Mouse (Mus musculus): ENCODE results near the gene Olfr177. TPM values are rescaled to one million over a fixed set of nuclear protein-coding genes. Genes with fewer than 3 reads are reported as not detected.

The Olfr177 gene
- polyA plus RNA-seq (2012): not detected in 2 replicates

DNA sequence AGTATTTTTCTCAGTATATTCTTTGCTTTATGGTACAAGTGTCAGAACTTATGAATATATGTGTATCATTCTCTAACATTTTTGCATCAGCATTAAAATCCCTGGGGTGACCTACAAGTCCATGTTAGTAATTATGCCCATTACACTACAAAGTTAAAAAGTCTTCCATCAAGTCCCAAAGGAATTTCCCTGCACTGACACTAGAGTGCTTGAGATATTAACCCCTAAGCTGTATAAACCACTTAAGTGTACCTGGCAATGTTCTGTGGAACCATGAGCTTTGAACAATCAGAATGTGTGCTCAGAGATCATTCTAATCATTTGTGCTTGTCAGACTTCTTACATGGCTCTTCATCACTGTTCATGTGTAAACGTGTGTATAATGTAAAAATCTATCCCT is at the start of gene Olfr177:
Gene Olfr177 (minus strand): TSS at position 101 of the 400 bp plus-strand sequence.
- Histone ChIP-seq H3K4me1 (ENCODE audit: control insufficient read depth) (no peaks in the 10 kb centered on the region), H3K4me3 (replicated peaks) (no peak within 1 kb of the TSS), H3K36me3 (ENCODE audit: control insufficient read depth) (no peaks in the 10 kb centered on the region), H3K9me3 (ENCODE audit: control insufficient read depth, low read length) (no peaks in the 10 kb centered on the region), H3K27me3 (ENCODE audit: control insufficient read depth) (no peaks in the 10 kb centered on the region)
- no peak for TF ChIP-seq GATA1 (IDR thresholded peaks at IDR 0.05; ENCODE audit: low read length)
- no peak for TF ChIP-seq TAL1 (IDR thresholded peaks at IDR 0.05; ENCODE audit: low read length)

DNA sequence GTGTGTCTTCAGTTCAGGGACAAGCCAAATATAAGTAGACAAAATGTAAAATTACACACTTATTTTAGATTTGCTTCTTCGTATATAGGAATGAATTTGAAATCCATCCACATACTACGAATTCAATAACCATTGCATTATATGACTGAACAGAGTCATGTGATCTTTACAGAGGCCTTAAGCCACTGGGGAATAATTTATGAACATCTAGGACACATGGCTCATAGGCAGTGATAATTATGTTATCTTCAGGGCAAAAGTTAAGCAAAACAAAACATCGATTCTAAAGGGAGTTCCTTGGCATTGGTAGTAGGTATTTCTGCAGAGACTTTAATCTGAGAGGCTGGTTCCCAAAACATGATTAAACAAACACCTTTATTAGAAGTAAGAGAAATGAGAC is 17.4 kb upstream of the Olfr177 start, which contains the start of gene Olfr178:
Gene Olfr178 (minus strand): TSS at position 101 of the 400 bp plus-strand sequence.
- Histone ChIP-seq H3K27me3 (ENCODE audit: control insufficient read depth) (no peaks in the 10 kb centered on the region), H3K4me3 (replicated peaks) (no peak within 1 kb of the TSS)
- TF ChIP-seq TAL1 (IDR thresholded peaks at IDR 0.05; ENCODE audit: low read length) (no peak), GATA1 (IDR thresholded peaks at IDR 0.05; ENCODE audit: low read length) (no peak)

DNA sequence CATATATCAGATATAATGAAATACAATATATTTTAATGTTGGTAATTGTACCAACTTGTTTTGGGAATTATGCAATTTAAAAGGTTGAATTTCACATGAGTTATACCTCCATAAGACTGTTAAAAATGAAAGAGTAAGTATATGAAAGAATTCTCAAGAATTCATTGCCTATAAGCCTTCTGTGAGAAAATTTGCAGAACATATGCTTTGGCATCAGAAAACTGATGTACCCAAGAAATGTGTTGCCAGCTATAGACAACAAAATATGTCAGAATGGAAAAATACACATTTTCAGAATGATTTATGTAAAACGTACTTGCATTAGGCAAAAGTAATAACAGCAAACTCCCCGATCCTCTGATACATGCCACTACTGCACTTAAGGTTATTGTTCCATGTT is 9.8 kb upstream of the Olfr177 start:
- Histone ChIP-seq H3K4me3 (replicated peaks) (no peak overlapping the region), H3K9me3 (ENCODE audit: control insufficient read depth, low read length) (peaks cover 10% of the 10 kb centered on the region), H3K36me3 (ENCODE audit: control insufficient read depth) (no peaks in the 10 kb centered on the region), H3K27me3 (ENCODE audit: control insufficient read depth) (no peaks in the 10 kb centered on the region), H3K4me1 (ENCODE audit: control insufficient read depth) (no peaks in the 10 kb centered on the region)
- TF ChIP-seq GATA1 (IDR thresholded peaks at IDR 0.05; ENCODE audit: low read length): no peak
- no peak for TF ChIP-seq TAL1 (IDR thresholded peaks at IDR 0.05; ENCODE audit: low read length)

More for the DNA sequence above, 17.4 kb upstream of the Olfr177 start, which contains the start of gene Olfr178:
- Histone ChIP-seq H3K36me3 (ENCODE audit: control insufficient read depth) (no peaks in the 10 kb centered on the region), H3K9me3 (ENCODE audit: control insufficient read depth, low read length) (no peaks in the 10 kb centered on the region; the same call in 1 of the 2 replicates), H3K4me1 (ENCODE audit: control insufficient read depth) (no peaks in the 10 kb centered on the region)

DNA sequence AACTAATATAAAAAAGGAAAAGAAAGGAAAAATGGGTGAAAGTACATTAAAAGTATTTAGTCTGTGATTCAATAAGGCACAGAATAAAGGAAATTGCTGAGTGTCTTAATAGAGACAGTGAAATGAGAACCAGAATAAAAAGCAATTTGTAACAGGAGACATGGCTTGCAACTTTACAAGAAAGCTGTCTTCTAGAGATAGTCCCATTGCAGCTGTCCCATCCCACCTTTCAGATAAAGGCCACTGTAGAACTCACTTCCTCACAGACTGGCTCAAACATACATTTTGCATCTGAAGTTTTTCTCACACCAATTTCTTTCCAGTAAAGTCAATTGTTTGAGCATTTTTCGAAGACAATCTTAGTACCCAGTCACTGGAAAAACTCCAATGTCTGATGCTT is 13.1 kb downstream of the Olfr177 start:
- Histone ChIP-seq H3K9me3 (ENCODE audit: control insufficient read depth, low read length) (0 out of 2 replicates have a peak, but pooled peaks cover 2% of the 10 kb centered on the region), H3K4me3 (replicated peaks) (no peak overlapping the region), H3K4me1 (ENCODE audit: control insufficient read depth) (no peaks in the 10 kb centered on the region), H3K36me3 (ENCODE audit: control insufficient read depth) (no peaks in the 10 kb centered on the region), H3K27me3 (ENCODE audit: control insufficient read depth) (no peaks in the 10 kb centered on the region)
- TF ChIP-seq GATA1 (IDR thresholded peaks at IDR 0.05; ENCODE audit: low read length) (no peak), TAL1 (IDR thresholded peaks at IDR 0.05; ENCODE audit: low read length) (no peak)

DNA sequence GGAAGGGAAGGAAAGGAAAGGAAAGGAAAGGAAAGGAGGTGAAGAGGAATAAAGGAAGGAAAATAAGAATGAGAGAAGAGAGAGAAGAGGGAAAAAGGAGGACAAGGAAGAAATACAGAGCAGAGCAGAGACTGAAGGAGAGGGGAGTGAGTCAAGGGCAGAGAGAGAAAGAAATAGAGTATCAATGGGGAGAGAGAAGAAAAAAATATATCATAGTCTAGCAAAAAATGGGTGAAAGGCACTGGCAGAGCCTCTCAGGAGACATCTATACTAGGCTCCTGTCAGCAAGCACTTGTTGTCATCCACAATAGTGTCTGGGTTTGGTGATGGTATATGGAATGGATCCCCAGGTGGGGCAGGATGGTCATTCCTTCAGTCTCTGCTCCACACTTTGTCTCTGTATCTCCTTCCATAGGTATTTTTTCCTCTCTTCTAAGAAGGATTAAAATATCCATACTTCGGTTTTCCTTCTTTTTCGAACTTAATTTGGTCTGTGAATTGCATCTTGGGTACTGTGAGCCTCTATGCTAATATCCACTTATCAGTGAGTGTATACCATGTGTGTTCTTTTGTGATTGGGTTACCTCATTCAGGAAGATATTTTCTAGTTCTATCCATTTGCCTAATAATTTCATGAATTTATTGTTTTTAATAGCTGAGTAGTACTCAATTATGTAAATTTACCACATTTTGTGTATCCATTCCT is 14.4 kb downstream of the Olfr177 start:
- Histone ChIP-seq H3K36me3 (ENCODE audit: control insufficient read depth) (no peaks in the 10 kb centered on the region), H3K4me1 (ENCODE audit: control insufficient read depth) (no peaks in the 10 kb centered on the region), H3K9me3 (ENCODE audit: control insufficient read depth, low read length) (0 out of 2 replicates have a peak, but pooled peaks cover 2% of the 10 kb centered on the region), H3K27me3 (ENCODE audit: control insufficient read depth) (no peaks in the 10 kb centered on the region), H3K4me3 (replicated peaks) (no peak overlapping the region)
- TF ChIP-seq GATA1 (IDR thresholded peaks at IDR 0.05; ENCODE audit: low read length) (no peak), TAL1 (IDR thresholded peaks at IDR 0.05; ENCODE audit: low read length) (no peak)

DNA sequence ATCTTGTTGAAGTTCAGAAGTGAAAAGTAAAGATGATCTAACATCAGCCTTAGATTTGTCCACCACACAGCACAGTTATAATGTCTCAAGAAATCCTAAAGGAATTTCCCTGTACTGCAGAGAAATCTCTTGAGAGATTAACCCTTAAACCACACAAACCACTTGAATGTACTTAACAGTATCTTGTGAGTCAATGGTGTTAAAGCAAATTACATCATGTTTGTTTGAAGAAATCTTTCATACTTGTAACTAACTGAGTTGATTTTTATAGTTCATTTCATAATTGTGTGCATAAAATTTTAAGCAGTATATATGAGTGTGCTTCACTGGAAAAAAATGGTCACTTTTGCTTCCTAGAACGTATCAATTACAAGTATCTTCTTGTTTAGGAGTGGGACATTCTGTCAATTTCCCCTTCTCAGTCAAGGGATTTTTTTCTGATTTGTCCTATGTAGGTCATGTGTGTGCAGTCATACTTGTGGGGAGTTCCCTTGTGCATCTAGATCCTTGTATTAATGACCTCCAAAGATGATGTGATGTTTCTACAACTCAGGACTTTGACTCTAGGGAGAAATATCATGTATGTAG is 47.7 kb downstream of the Olfr177 start, which contains the start of gene Olfr175-ps1:
Gene Olfr175-ps1 (minus strand): TSS at position 51 of the 588 bp plus-strand sequence.
- Histone ChIP-seq H3K4me3 (replicated peaks) (no peak within 1 kb of the TSS), H3K9me3 (ENCODE audit: control insufficient read depth, low read length) (peaks cover 2% of the 10 kb centered on the region; the same call in 1 of the 2 replicates), H3K36me3 (ENCODE audit: control insufficient read depth) (no peaks in the 10 kb centered on the region), H3K4me1 (ENCODE audit: control insufficient read depth) (no peaks in the 10 kb centered on the region), H3K27me3 (ENCODE audit: control insufficient read depth) (no peaks in the 10 kb centered on the region)
- TF ChIP-seq GATA1 (IDR thresholded peaks at IDR 0.05; ENCODE audit: low read length) (no peak), TAL1 (IDR thresholded peaks at IDR 0.05; ENCODE audit: low read length) (no peak)

Other genes with a start within 250 kb of the Olfr177 start
- gene E330017A01Rik, start 236.0 kb downstream of the Olfr177 start, polyA plus RNA-seq (2012): 0.04 TPM in 1 of 2 replicates, not detected in the other
- 45.0 and 55.5 TPM in 2 replicates for gene Cpox, start 204.5 kb downstream of the Olfr177 start, polyA plus RNA-seq (2012)
- gene Gpr15, start 155.7 kb downstream of the Olfr177 start, polyA plus RNA-seq (2012): not detected in 2 replicates
- 0.21 and 0.29 TPM in 2 replicates for gene Cldnd1, start 146.9 kb downstream of the Olfr177 start, polyA plus RNA-seq (2012)
- gene Olfr172, start 111.6 kb downstream of the Olfr177 start, polyA plus RNA-seq (2012): 0.04 TPM in 1 of 2 replicates, not detected in the other
- not detected in 2 replicates for gene Olfr173, start 74.5 kb downstream of the Olfr177 start, polyA plus RNA-seq (2012)
- gene Olfr175-ps1, start 48.0 kb downstream of the Olfr177 start, polyA plus RNA-seq (2012): not detected in 2 replicates
- gene Olfr178, start 17.3 kb upstream of the Olfr177 start, polyA plus RNA-seq (2012): not detected in 2 replicates
- not detected in 2 replicates for gene Olfr181, start 54.0 kb upstream of the Olfr177 start, polyA plus RNA-seq (2012)
- gene Olfr180, start 54.6 kb upstream of the Olfr177 start, polyA plus RNA-seq (2012): not detected in 2 replicates
- gene Olfr183, start 120.6 kb upstream of the Olfr177 start, polyA plus RNA-seq (2012): not detected in 2 replicates
- gene Olfr186, start 155.5 kb upstream of the Olfr177 start, polyA plus RNA-seq (2012): 0.03 TPM in 1 of 2 replicates, not detected in the other
- not detected in 2 replicates for gene Olfr187, start 165.0 kb upstream of the Olfr177 start, polyA plus RNA-seq (2012)
- not detected in 2 replicates for gene Olfr190, start 203.2 kb upstream of the Olfr177 start, polyA plus RNA-seq (2012)
- not detected in 2 replicates for gene Olfr191, start 215.1 kb upstream of the Olfr177 start, polyA plus RNA-seq (2012)
- not detected in 2 replicates for gene Olfr193, start 237.1 kb upstream of the Olfr177 start, polyA plus RNA-seq (2012)
- not detected in 2 replicates for gene Olfr194, start 246.3 kb upstream of the Olfr177 start, polyA plus RNA-seq (2012)

Data from erythroblast, embryonic 14.5 days (primary cell).